Comparison of ENCODE assay signal across 9 mouse cellular contexts in the genomic region with DNA sequence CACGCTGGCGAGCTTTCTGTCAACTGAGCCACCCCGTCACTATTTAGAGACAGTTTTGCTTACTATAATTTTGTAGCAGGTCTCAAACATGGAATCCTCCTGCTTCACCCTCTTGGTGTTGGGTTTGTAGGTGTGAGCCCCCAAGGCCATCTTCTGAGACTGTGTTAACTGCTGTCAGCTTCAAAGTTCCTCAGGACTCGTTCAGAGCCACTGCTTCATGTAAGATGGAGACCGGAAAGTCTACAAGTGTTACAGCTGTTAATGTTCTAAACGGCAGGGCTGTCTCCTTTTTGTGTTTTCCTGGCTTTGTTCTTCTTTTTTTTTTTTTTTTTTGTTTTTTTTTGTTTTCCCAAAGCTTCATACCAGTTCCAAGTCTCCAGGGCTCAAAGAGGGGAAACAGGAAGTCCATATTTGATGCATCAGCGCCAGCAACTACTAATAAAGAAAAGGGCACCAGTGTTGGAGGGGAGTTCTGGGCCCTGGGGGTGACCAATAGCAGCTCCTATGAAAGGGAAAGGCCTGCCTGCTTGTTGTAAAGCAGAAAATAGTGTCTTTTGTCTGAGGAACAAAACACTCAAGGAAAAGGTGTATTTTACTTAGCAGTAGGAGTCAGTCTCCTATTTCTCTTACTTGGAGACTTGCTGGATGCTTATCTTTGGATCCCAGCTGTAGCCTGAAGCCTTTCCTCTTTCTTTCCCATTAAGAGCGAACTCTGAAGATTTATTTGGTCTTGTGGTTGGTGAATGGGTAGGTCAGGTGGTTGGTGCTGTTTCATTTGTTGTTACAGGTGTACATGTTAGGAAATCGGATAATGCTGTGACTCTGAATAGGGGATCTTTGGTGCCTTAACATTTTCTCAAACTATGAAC. TPM values are rescaled to one million over a fixed set of nuclear protein-coding genes. Genes with fewer than 3 reads are reported as not detected.
DNase-seq lines count a peak whose midpoint lies in the region; ATAC-seq and TF ChIP-seq lines count a peak whose summit lies in the region.
"Had no signal": no experiment of that assay in that cellular context is flagged by ENCODE, and none has a peak within 500 bp of the region (broad histone marks: within the 10 kb centered on the region; RNA-seq: fewer than 3 reads in every experiment).

No protein-coding gene starts in this region.

- peaks cover 54% of the 10 kb centered on the region for H3K4me1 ChIP-seq in neural tube, embryonic 13.5 days (replicated peaks)
- peaks cover 31% of the 10 kb centered on the region for H3K4me1 ChIP-seq in heart, embryonic 10.5 days
- peaks cover 2% of the 10 kb centered on the region; the same call in 1 of the 2 replicates for H3K4me1 ChIP-seq in small intestine, adult 2 months (ENCODE audit: control insufficient read depth, insufficient read depth, insufficient read length, low read length)

- H3K36me3 ChIP-seq in neural tube, embryonic 13.5 days: 0 out of 2 replicates have a peak, but pooled peaks cover 4% of the 10 kb centered on the region
- peaks cover 5% of the 10 kb centered on the region for H3K36me3 ChIP-seq in heart, embryonic 10.5 days
- no peaks in the 10 kb centered on the region for H3K36me3 ChIP-seq in small intestine, adult 2 months (ENCODE audit: control insufficient read depth, insufficient read depth, low read length)

- H3K9ac ChIP-seq in neural tube, embryonic 13.5 days: no peak overlapping the region

- H3K9me3 ChIP-seq in neural tube, embryonic 13.5 days: no peaks in the 10 kb centered on the region
- H3K9me3 ChIP-seq in heart, embryonic 10.5 days: no peaks in the 10 kb centered on the region

- no peaks in the 10 kb centered on the region for H3K27me3 ChIP-seq in neural tube, embryonic 13.5 days
- H3K27me3 ChIP-seq in heart, embryonic 10.5 days (ENCODE audit: insufficient read depth, poor library complexity, severe bottlenecking): no peaks in the 10 kb centered on the region
- H3K27me3 ChIP-seq in small intestine, adult 2 months (ENCODE audit: control insufficient read depth, insufficient read depth, low read length): no peaks in the 10 kb centered on the region

- H3K4me2 ChIP-seq in neural tube, embryonic 13.5 days: no peak overlapping the region

- peak overlapping the region; percentile 61 for H3K27ac ChIP-seq in neural tube, embryonic 13.5 days (replicated peaks)
- H3K27ac ChIP-seq in heart, embryonic 10.5 days: peak overlapping the region; percentile 49; the same call in 1 of the 2 replicates
- H3K27ac ChIP-seq in small intestine, adult 2 months (ENCODE audit: insufficient read depth, low read depth, low read length): peak overlapping the region; percentile 36; the same call in 1 of the 2 replicates

- no peak overlapping the region for H3K4me3 ChIP-seq in neural tube, embryonic 13.5 days
- H3K4me3 ChIP-seq in heart, embryonic 10.5 days: no peak overlapping the region
- no peak overlapping the region for H3K4me3 ChIP-seq in small intestine, adult 2 months (ENCODE audit: low read depth, low read length)

- WGBS in neural tube, embryonic 13.5 days: 64% methylated on average over 9 of the region's 9 CpGs
- WGBS in heart, embryonic 10.5 days: 70% methylated on average over 9 of the region's 9 CpGs
- WGBS in small intestine, adult 2 months: 80% methylated on average over 9 of the region's 9 CpGs

- TF ChIP-seq POLR2A in small intestine, adult 2 months (IDR thresholded peaks at IDR 0.05; ENCODE audit: low read depth, low read length): no peak

- ATAC-seq in neural tube, embryonic 13.5 days (ENCODE audit: low read depth): no peak

- no peak for TF ChIP-seq CTCF in small intestine, adult 2 months (IDR thresholded peaks at IDR 0.05; ENCODE audit: extremely low read depth, insufficient read length, insufficient replicate concordance, low read depth, low read length)

- no peak for DNase-seq in neural tube, embryonic 10.5 days (ENCODE audit: extremely low spot score, low spot score)
- DNase-seq in heart, embryonic 10.5 days (ENCODE audit: low spot score): no peak
- DNase-seq in kidney, postnatal 25 days: peak; percentile 10 to 38
- no peak for DNase-seq in adrenal gland, postnatal 25 days
- DNase-seq in urinary bladder, postnatal 25 days (ENCODE audit: low spot score): no peak
- DNase-seq in right cerebral cortex, postnatal 14 days: no peak
- DNase-seq: adrenal gland, adult 8-10 months had no signal

RNA-seq across cellular contexts. Expression of gene Znrf1, which starts 14.3 kb away (rescaled TPM):
- polyA plus RNA-seq in neural tube, embryonic 13.5 days (2015; fragmentation: Nextera tagmentation; extraction: Ambion mirVana): 86.8 and 100.0 TPM in 2 replicates
- polyA plus RNA-seq in heart, embryonic 10.5 days (2016; fragmentation: Nextera tagmentation; extraction: Ambion mirVana): 21.3 and 37.0 TPM in 2 replicates
- polyA plus RNA-seq in small intestine, adult 2 months (2012; rRNA removed): 18.7 and 25.7 TPM in 2 replicates
- total RNA-seq in adrenal gland, postnatal 25 days (2021): 46.1 and 61.9 TPM in 2 replicates

RNA-seq across cellular contexts. Expression of gene Wdr59, which starts 28.3 kb away (rescaled TPM):
- 7.3 and 8.5 TPM in 2 replicates for polyA plus RNA-seq in neural tube, embryonic 13.5 days (2015; fragmentation: Nextera tagmentation; extraction: Ambion mirVana)
- polyA plus RNA-seq in heart, embryonic 10.5 days (2016; fragmentation: Nextera tagmentation; extraction: Ambion mirVana): 4.4 and 5.9 TPM in 2 replicates
- 2.1 and 2.2 TPM in 2 replicates for polyA plus RNA-seq in small intestine, adult 2 months (2012; rRNA removed)
- total RNA-seq in adrenal gland, postnatal 25 days (2021): 12.9 and 15.0 TPM in 2 replicates

Comparison
In these comparisons a context has a peak if more than half of its experiments do, and no peak if none do; other contexts are left out.
1. DNase-seq: peak in kidney, postnatal 25 days (2 of 2); none in neural tube, embryonic 10.5 days (single experiment), heart, embryonic 10.5 days (single experiment), adrenal gland, postnatal 25 days (single experiment), urinary bladder, postnatal 25 days (single experiment) and right cerebral cortex, postnatal 14 days (single experiment).
2. Peak in every context shown above with its lines, with median percentiles within 50 percentile points of each other: H3K27ac ChIP-seq.